In the genomic region with DNA sequence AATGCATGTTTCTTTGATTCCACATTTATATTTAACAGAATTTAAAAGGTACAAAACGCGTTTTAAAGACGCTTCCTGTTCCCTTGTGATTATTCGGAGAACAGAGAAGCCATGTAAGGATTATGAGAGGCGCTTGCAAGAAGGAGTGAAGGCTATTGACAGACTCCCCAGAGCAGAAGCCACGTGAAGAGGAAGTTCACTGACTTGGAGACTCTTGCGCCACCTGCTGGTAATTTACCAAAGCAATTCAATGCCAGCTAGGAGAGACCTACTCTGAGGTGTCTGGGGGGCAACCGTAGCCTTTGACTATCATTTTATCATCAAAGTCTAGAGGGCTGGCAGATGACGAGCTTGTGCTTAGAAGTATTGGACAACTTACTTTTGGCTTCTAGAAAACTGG, we compare ENCODE assay signal across 8 mouse cellular contexts.
A peak's percentile ranks its signal among the peaks of the same experiment; 100 is the strongest.
DNase-seq lines count a peak whose midpoint lies in the region; ATAC-seq and TF ChIP-seq lines count a peak whose summit lies in the region.

No protein-coding gene starts in this region.

- no peak for TF ChIP-seq POLR2A in small intestine, adult 2 months (IDR thresholded peaks at IDR 0.05; ENCODE audit: low read depth, low read length)

- intact Hi-C loops in heart, postnatal 10 days (cut with DNase I), result loop anchor here (1.0 to 5.0 kb wide), 3 partner anchors 884 to 1254 kb away; no protein-coding TSS in a partner anchor

- 16% methylated on average over 9 of the region's 9 CpGs for whole genome bisulfite sequencing in small intestine, adult 2 months

- no peak for ATAC-seq in inflammation-experienced regulatory T-cells, adult 6 months

- H3K27ac ChIP-seq in small intestine, adult 2 months (ENCODE audit: insufficient read depth, low read depth, low read length), result no peak overlapping the region

- no peaks in the 10 kb centered on the region for H3K9me3 ChIP-seq in E14TG2a.4 (ENCODE audit: low read length)

- no peaks in the 10 kb centered on the region for H3K36me3 ChIP-seq in E14TG2a.4 (ENCODE audit: insufficient read depth, low read length)
- H3K36me3 ChIP-seq in small intestine, adult 2 months (ENCODE audit: control insufficient read depth, insufficient read depth, low read length), result no peaks in the 10 kb centered on the region

- H3K4me1 ChIP-seq in E14TG2a.4 (replicated peaks; ENCODE audit: low read depth, low read length), result no peaks in the 10 kb centered on the region
- no peaks in the 10 kb centered on the region for H3K4me1 ChIP-seq in small intestine, adult 2 months (ENCODE audit: control insufficient read depth, insufficient read depth, insufficient read length, low read length)

- H3K27me3 ChIP-seq in E14TG2a.4 (ENCODE audit: insufficient read depth, low read length), result no peaks in the 10 kb centered on the region; the same call in 1 of the 2 replicates
- H3K27me3 ChIP-seq in small intestine, adult 2 months (ENCODE audit: control insufficient read depth, insufficient read depth, low read length), result no peaks in the 10 kb centered on the region

- DNase-seq in adrenal gland, adult (ENCODE audit: inconsistent age in 2 of 2, low spot score in 1 of 2), result peak; percentile 69 to 90
- peak; percentile 87 for DNase-seq in embryo, embryonic 10.5 days (ENCODE audit: low spot score)
- peak; percentile 69 to 83 for DNase-seq in heart, postnatal 10 days
- DNase-seq in layer of hippocampus, adult 9-11 months, result peak; percentile 50
- peak; percentile 31 to 73 for DNase-seq in lung, postnatal 4 days

- TF ChIP-seq CTCF in E14TG2a.4 (conservative IDR thresholded peaks at IDR 0.05; ENCODE audit: low read length), result peak; percentile 61
- TF ChIP-seq CTCF in small intestine, adult 2 months (IDR thresholded peaks at IDR 0.05; ENCODE audit: extremely low read depth, insufficient read length, insufficient replicate concordance, low read depth, low read length), result peak; percentile 59; the same call in 1 of the 2 replicates

- no peak overlapping the region for H3K4me3 ChIP-seq in E14TG2a.4 (replicated peaks; ENCODE audit: low read length)
- H3K4me3 ChIP-seq in small intestine, adult 2 months (ENCODE audit: low read depth, low read length), result no peak overlapping the region
